Mouse (Mus musculus) adipose tissue, adult 10 weeks (tissue): ENCODE measurements around the gene Snu13. TPM values are rescaled to one million over a fixed set of nuclear protein-coding genes. Genes with fewer than 3 reads are reported as not detected.

Source experiments
- polyA plus RNA-seq: library from polyadenylated mRNA; stranded (reverse); fragments of 350-450 nt; fragmentation: Illumina TruSeq; extraction: RNeasy Lipid Tissue Mini Kit (QIAGEN cat#74804); gene quantifications from one replicate; pipeline ENCODE4 v1.2.3, GENCODE M21; 2014; ENCODE audit warnings: low read depth, low replicate concordance

Snu13 gene
- polyA plus RNA-seq, result 97.2 TPM

GRCm38 (mm10) chr15:82047080-82047883, at the start of gene Snu13:
Snu13 (minus strand) TSS chr15:82047598.

GRCm38 (mm10) chr15:82069898-82070297, 22.5 kb upstream of the Snu13 start, which contains the start of gene Mei1:
Mei1 (plus strand) TSS chr15:82069996.

GRCm38 (mm10) chr15:82058719-82059201, 11.4 kb upstream of the Snu13 start, which contains the start of gene 4930407I10Rik:
4930407I10Rik (plus strand) TSS chr15:82059151.

GRCm38 (mm10) chr15:82033762-82034161, 13.6 kb downstream of the Snu13 start, which contains the start of gene Desi1:
Desi1 (minus strand) TSS chr15:82033862.

Other genes with a start within 250 kb of the Snu13 start
- gene Tef, start 245.2 kb downstream of the Snu13 start, polyA plus RNA-seq, result 55.8 TPM
- gene Tob2, start 188.8 kb downstream of the Snu13 start, polyA plus RNA-seq, result 26.1 TPM
- gene Phf5a, start 175.7 kb downstream of the Snu13 start, polyA plus RNA-seq, result 40.8 TPM
- 207 TPM for gene Aco2, start 175.3 kb downstream of the Snu13 start, polyA plus RNA-seq
- gene Polr3h, start 121.4 kb downstream of the Snu13 start, polyA plus RNA-seq, result 16.8 TPM
- gene Csdc2, start 110.8 kb downstream of the Snu13 start, polyA plus RNA-seq, result 6.1 TPM
- 39.8 TPM for gene Pmm1, start 86.7 kb downstream of the Snu13 start, polyA plus RNA-seq
- 2.9 TPM for gene 1700029P11Rik, start 67.1 kb downstream of the Snu13 start, polyA plus RNA-seq
- 23.7 TPM for gene Xrcc6, start 59.8 kb downstream of the Snu13 start, polyA plus RNA-seq
- 28.8 TPM for gene Desi1, start 13.7 kb downstream of the Snu13 start, polyA plus RNA-seq
- gene 4930407I10Rik, start 11.6 kb upstream of the Snu13 start, polyA plus RNA-seq, result 1.7 TPM
- gene Mei1, start 22.4 kb upstream of the Snu13 start, polyA plus RNA-seq, result 0.10 TPM
- 15.4 TPM for gene Ccdc134, start 80.3 kb upstream of the Snu13 start, polyA plus RNA-seq
- 73.8 TPM for gene Srebf2, start 99.6 kb upstream of the Snu13 start, polyA plus RNA-seq
- gene Shisa8, start 165.2 kb upstream of the Snu13 start, polyA plus RNA-seq, result not detected
- gene Tnfrsf13c, start 176.8 kb upstream of the Snu13 start, polyA plus RNA-seq, result not detected
- gene Cenpm, start 197.2 kb upstream of the Snu13 start, polyA plus RNA-seq, result 2.5 TPM
- not detected for gene 1500009C09Rik, start 204.8 kb upstream of the Snu13 start, polyA plus RNA-seq
- 3.4 TPM for gene Sept3, start 227.3 kb upstream of the Snu13 start, polyA plus RNA-seq